Mouse (Mus musculus) heart, postnatal 0 days (tissue): ENCODE data around the gene Ccnd3.

ENCODE experiments used
- CTCF ChIP-seq: IDR thresholded peaks from 2 replicates; pipeline ENCODE4 v1.5.1; 2016; ENCODE audit warnings: antibody characterized with exemption, control low read depth, low read depth
- EP300 ChIP-seq: IDR thresholded peaks from 2 replicates; pipeline ENCODE4 v1.6.1; 2016; ENCODE audit warnings: antibody characterized with exemption, low read depth

DNA sequence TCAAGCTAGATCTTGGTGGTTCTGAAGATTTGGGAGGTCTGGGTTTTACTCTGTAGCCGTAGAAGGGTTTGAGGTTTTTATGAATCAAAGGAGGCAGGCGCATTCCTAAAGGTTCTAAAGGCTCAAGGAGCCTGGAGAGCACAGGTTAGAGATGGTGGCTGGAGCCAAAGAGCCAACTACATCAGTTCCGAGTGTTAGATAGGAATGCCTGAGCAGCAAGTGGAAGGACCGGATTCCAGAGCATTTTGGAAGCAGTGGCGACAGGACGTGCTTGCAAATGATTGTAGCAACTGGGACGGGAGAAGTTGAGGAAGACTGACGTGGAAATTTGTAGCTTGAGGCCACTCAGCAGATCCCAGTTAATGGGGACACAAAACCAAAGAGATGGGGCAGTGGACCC is 69.2 kb downstream of the Ccnd3 start:
- no peak for TF ChIP-seq CTCF
- no peak for TF ChIP-seq EP300
